Mouse (Mus musculus): Measurements from ENCODE around the gene Plk1.
A peak's percentile ranks its signal among the peaks of the same experiment; 100 is the strongest.

The Plk1 gene

DNA sequence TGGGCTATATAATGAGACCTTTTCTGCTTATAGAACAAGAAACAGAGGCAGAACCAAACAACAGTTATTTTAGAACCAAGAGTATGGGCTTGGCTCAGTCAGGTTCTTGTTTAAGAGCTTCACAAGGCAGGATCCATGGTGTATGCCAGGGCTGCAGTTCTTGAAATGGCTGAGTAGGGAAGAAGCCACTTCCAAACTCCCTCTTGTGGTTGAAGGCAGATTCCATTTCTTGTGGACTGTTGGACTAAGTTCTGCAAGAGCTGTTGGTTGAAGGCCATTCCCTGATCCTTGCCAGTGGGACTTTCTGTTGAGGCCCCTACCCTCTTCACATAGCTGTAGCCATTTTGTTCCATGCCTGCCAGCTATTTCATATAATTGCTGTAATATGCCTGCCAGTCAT, 34.7 kb downstream of the Plk1 start:
- DNase-seq (ENCODE audit: low spot score), result no peak

DNA sequence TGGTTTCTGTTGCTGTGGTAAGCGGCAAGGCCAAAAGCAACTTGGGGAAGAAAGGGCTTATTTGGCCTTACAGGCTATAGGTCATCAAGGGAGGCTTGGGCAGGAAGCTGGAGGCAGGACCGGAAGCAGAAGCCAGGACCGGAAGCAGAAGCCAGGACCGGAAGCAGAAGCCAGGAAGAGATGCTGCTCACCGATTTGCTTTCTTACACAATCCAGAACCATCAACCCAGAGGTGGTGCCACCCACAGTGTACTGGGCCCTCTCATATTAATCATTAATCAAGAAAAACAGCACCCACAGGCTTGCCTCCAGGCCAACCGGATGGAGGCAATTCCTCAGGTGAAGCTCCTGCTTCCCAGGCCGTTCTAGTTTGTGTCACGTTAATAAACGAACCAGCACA, 37.5 kb downstream of the Plk1 start:
- no peak for DNase-seq (ENCODE audit: low spot score)

GRCm38 (mm10) chr7:122197306-122197705, 38.1 kb downstream of the Plk1 start:
- peak; percentile 42 for DNase-seq (ENCODE audit: low spot score)

DNA sequence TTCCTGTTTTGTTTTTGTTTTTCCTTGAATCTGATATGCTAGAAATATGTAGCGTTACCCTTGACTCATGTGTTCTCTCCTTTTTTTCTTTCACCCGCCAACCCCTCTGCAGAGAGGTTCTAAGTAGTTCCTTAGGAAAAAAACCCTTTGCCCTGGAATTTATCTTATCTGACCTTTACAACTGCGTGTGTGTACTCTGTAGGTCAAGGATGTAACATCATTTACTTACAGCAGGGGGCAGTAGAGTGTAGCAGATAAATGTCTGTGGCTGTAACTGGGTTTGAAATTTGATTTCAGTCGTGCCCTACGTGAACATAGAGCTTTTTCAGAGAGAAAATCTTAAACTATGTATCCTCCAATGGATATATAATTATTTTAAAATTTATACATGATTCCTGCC, 40.1 kb downstream of the Plk1 start:
- peak; percentile 11 for DNase-seq (ENCODE audit: low spot score)

- no peak for DNase-seq (ENCODE audit: low spot score)
Observed at GRCm38 (mm10) chr7:122203936-122204335, 44.7 kb downstream of the Plk1 start.

GRCm38 (mm10) chr7:122206121-122206520, 46.9 kb downstream of the Plk1 start:
- no peak for DNase-seq (ENCODE audit: low spot score)

DNA sequence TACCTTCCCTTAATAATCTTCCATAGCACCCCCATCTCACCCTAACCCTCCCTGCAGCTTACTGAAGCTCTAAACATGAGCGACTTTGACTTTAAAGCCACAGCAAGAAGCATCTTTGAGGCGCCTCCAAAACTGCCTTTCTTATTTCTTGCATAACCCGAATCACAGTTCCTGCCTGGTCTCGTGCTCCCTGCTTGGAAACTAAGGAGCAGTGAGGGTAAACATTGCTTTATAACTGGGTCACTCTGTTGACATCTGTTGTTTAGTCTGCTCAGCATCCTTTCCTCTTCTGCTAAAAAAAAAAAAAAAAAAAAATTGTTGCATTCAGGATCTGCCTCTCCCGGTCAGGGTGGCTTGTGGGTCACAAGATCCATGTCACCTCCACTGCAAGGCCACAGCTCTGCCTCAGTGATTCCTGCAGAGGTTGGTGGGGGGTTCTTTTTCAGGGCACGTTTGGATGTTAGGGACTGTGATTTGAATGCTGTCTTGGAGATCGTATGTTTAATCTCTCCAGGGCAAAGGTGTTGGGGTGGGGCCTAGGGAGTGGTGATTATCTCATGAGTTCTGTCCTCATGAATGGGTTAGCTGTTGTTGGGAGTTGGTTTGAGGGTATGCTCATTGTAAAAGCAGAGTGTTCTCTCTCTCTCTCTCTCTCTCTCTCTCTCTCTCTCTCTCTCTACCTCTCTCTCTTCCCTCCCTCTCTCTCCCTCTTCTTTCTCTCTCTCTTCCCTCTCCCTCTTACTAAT, 49.2 kb downstream of the Plk1 start:
- DNase-seq (ENCODE audit: low spot score), result no peak

GRCm38 (mm10) chr7:122219315-122219801, 60.1 kb downstream of the Plk1 start, which contains the start of gene Chp2:
Chp2 (plus strand) TSS chr7:122219496.
- peak; percentile 25 for DNase-seq (ENCODE audit: low spot score)
